Mouse (Mus musculus) cerebellum, adult 11 months (tissue): ENCODE measurements around the gene Szt2.

Source experiments
- DNase-seq: peaks from one replicate; pipeline ENCODE4 v3.0.0; 2022

Szt2 gene

GRCm38 (mm10) chr4:118410871-118411270 is 1.8 kb upstream of the Szt2 start:
- no peak for DNase-seq

DNA sequence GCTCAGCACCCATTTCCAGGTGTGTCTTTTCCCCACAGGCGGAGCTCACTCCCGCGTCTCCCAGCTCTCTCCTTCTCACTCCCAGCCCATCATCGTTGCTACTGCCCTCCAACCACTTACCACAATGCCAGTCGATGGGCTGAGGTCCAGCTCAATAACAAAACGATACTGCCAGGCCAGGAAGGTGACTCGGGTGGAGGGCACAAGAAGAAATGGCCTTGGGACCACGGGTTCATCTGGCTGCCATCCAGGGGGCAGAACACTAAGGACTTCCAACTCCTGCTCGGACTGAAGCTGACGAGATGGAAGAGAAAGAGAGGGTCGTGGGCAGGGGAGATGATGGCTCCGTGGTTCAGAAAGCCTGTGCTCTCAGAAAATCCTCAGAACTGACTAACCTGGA is 6.4 kb downstream of the Szt2 start:
- DNase-seq: no peak

GRCm38 (mm10) chr4:118401918-118402317 is 7.2 kb downstream of the Szt2 start:
- no peak for DNase-seq

DNA sequence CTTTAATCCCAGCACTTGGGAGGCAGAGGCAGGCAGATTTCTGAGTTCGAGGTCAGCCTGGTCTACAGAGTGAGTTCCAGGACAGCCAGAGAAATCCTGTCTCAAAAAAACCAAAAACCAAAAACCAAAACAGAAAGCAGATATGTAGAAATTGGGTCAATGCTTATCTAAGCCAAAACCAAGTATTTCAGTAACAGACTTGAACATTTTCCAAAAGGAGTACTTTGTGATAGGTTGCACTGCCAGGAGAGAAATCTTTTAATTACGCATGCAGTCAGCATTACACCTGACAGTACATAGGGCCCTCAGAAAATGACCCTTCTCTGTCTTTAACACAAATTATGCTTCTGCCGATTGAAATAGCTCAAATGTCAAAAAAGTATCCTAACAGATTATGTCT is 7.7 kb downstream of the Szt2 start:
- DNase-seq: no peak

GRCm38 (mm10) chr4:118398400-118398799 is 10.7 kb downstream of the Szt2 start:
- no peak for DNase-seq

DNA sequence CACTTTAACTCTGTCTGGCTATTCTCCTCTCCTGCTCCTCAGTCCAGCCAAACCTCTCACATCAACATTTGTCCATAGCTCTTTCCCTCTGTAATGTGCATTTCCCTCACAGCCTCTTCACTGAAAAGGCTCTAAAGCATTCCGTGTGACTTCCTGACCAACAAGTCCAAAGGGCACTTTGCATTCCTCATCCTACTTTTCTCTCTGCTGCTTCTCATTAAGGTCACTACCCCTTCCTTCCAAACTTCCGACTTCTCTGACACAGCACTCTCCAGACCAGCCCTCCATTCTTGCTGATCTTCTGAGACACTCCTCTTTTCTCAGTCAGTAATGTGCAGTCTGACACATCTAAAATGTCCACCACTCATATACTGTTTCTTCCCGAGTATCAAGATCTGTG is 12.6 kb downstream of the Szt2 start:
- no peak for DNase-seq

DNA sequence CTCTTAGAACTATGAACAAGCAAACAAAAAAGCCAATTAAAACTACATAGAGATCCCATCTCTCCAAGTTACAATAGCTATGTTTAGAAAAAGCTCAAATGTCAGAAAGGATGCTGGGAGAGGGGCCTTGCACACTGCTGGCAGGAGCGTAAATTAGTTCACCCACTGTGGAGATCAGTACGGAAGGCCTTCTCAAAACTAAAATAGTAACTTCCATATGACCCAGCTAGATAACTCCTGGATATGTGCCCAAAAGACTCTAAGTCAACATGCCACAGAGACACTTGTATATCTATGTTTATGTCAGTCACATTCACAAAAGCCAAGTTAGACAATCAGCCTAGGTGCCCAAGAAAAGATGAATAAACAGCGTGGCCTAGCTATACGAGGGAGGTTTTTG is 13.8 kb downstream of the Szt2 start:
- no peak for DNase-seq

DNA sequence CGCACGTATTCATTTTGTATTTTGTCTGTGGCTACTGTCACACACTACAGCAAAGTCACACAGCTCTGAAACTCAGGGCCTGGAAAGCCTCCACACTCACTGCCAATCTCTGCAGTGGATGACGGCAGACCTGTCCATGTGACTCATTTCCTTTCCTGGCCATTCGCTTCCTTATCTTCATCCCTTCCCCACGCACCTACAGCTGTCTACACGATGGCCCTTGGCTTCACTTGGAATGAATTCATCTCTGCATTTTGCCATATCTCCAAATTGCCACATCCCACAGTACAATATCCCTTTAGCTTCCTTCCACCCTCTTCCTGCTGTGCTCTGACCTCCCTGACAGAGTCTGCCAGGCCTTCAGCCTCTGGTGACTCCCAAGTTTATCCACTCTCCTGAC is 14.6 kb downstream of the Szt2 start:
- DNase-seq: no peak

GRCm38 (mm10) chr4:118390146-118390545 is 18.9 kb downstream of the Szt2 start:
- no peak for DNase-seq

DNA sequence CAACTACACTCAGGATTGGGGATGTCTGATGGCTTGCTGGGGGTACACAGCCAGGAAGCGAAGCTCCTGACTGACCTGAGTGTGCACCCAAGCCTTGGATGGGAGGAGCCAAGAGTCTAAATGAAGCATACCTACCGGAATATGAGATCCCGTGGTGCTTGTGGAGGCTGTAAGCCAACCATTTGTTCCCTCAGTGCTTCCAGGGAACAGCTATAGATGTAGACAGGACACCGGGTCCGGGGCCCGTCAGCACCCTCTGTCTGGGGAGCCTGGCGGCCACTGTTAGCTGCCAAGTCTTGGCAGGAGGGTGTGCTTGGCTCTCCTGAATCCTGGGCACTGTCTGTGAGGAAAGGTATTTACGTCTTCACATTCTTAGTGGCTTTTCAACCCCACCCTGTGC is 21.8 kb downstream of the Szt2 start:
- no peak for DNase-seq

- DNase-seq: no peak
Observed at GRCm38 (mm10) chr4:118383271-118383670, 25.8 kb downstream of the Szt2 start.

- no peak for DNase-seq
Observed at GRCm38 (mm10) chr4:118375999-118376398, 33.1 kb downstream of the Szt2 start.

DNA sequence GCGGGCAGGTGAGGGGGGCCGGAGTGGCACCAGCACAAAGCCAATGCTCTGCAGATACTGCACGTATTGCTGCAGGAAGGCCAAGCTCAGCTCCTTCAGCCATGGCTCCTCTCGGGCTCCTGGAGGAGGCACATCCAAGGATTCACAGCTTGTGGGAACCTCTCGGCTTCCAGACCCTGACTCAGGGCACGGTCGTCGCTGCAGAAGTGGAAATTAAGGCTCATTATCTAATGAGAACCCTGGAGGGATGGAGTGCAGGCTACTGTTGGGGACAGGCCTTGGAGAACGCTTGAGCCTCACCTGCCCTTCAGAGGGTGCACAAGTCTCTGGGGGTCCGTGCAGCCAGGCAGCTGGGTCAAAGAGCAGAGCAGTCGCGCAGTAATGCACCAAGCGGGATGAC is 37.3 kb downstream of the Szt2 start:
- DNase-seq: no peak

DNA sequence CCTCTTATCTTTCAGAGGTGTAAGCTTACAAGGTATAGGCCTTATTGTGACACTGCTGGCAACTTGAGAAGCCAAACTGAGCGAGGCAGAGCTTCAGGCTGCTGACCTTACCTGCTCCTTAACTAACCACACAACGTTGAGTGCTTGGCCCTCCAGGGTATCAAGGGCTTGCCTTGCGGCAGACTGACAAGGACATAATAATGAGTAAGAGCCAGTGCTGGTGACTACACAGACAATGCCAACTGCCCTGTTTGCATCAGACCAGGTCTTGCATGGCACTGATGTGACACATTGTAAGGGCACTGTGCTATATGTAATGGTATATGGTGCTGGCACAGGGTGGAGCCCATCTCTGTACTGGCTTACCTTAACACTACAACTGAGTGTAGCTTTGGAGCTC is 40.5 kb downstream of the Szt2 start:
- no peak for DNase-seq

GRCm38 (mm10) chr4:118367551-118367950 is 41.5 kb downstream of the Szt2 start:
- no peak for DNase-seq

GRCm38 (mm10) chr4:118365991-118366390 is 43.1 kb downstream of the Szt2 start:
- DNase-seq: no peak

DNA sequence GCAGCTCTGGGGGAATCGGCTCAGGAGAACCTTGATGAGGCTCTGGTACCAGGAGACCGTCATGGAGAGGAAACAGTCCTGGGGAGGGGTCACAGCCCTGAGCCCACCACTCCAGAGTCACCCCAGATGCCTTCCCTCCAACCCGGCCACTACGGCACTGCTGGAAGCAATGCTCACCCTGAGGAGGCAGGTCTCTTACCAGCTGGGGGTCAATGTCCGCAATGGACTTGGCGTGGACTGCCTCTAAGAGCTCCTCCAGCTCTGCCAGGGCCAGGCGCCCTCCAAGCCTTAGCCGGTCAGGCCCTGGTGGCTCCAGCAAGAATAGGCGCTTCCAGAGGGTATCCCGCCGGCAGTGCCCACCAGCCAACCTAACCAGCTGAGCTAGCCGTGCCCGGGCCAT is 44.4 kb downstream of the Szt2 start:
- DNase-seq: no peak

DNA sequence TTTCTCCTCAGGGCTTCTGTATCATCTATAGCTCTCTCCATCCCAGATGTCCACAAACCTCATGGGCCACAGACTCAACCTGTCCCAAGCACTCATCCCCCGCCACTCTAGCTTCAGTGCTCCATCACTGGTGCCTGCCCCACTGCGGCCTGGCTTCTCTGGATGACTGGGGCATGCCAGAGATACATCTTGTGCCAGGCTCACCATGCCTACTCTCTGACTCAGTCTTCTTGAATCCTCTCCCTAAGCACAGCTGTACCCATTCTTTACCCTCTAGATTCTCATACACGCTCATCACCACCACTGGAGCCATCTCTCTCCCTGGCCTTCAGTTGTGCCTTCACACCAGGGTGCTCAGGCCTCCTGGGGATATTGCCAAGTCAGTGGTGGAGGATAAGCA is 45.1 kb downstream of the Szt2 start:
- no peak for DNase-seq

DNA sequence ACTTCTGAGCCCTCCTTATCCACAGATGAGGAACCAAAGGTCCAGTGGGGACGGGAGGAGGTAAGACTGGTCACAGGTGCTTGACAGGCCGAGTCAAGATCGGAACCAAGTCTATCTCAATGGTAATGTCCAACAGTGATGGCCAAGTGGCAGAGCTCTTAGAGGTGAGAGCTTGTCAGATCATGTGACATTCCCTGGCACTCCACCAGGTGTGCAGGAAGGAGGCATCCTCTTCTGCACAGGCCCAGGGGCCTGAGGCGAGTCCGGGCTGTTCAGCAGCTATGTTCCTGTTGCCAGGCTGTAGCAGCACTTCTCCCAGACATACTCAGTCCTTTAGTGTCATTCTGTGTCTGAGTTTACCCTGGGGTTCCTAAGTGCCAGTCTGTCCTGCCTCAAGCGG is 46.2 kb downstream of the Szt2 start:
- DNase-seq: no peak

DNA sequence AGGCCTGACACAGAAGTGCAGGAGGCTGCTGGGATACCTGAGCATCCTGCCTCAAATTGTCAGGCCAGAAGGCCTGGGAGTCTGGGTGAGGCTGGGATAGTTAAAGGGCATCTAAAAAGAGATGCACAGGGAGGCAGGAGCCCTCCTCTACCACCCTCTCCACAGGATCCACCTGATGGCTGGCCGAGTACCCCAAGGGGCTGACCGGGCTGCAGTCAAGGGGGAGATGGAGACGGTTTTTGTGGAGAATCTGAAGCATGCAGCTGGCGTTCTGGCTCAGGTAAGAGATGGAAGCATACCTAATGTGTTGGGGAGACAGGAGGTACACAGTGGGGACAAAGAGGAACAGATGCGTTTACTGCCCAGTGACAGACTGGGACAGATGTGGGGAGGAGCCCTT is 47.6 kb downstream of the Szt2 start:
- DNase-seq: no peak

DNA sequence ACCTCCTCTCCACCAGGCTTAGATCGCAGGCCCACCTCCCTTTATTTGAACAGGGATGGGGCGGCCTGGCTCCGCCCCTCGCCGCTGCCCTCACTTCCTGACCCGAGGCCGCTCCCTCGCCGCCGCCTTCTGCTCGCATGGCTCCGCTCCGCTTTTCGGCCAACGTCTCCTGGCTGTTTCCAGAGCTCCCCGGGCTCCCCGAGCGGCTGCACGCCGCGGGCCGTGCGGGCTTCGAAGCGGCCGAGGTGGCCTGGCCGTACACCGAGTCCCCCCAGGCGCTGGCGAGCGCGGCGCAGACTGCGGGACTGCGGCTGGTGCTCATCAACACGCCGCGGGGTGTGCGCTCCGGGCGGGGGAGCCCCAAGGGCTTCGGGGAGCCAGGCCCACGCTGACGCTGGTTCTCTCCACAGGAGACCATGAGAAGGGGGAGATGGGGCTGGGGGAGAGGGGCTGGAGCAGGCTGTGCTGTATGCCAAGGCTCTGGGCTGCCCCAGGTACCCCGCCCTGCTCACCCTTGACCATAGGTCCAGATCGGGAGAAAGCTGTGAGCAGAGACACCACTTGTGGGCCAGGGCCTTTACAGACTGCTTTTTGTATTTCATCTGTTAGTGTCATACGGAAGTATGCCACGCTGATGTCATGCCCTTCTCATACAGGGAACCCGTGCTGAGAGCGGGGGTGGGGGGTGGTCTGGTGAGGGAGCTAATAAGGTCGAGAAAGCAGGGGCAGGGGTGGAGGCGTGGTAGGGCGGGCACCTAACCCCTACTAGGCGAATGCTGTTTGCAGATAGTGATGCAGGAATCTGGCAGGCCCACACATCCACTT is 49.0 kb downstream of the Szt2 start:
- DNase-seq: peak; percentile 73

DNA sequence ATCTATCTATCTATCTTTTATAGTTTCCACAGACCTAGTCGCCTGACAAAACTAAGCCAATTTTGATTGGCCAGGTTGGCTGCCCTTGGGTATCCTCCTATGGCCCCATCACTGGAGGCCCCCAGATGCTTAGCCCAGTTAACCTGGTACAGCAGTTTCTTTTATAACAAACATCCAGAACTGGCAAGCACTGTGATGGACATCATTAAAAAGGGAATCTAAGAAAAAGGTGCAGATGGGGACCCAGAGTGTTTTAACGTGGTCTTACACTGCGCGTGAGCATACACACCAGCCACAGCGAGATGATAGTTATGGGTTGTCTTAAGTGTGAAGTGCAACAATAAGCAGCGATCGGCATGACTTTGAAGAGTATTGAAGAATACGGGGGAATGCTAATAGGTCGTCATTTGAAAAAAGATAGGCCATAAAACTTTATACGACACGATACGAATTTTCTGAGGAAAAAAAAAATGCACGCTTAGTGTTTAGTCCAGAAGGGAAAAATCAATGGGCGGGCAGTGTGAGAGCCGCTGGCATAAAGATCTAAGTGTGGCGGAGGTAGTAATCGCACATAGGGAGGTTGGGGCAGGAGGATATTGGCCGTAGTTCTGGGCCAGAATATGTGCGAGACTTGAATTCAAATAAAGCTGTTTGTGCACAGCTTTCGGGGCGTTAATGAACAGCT is 49.7 kb downstream of the Szt2 start:
- no peak for DNase-seq

DNA sequence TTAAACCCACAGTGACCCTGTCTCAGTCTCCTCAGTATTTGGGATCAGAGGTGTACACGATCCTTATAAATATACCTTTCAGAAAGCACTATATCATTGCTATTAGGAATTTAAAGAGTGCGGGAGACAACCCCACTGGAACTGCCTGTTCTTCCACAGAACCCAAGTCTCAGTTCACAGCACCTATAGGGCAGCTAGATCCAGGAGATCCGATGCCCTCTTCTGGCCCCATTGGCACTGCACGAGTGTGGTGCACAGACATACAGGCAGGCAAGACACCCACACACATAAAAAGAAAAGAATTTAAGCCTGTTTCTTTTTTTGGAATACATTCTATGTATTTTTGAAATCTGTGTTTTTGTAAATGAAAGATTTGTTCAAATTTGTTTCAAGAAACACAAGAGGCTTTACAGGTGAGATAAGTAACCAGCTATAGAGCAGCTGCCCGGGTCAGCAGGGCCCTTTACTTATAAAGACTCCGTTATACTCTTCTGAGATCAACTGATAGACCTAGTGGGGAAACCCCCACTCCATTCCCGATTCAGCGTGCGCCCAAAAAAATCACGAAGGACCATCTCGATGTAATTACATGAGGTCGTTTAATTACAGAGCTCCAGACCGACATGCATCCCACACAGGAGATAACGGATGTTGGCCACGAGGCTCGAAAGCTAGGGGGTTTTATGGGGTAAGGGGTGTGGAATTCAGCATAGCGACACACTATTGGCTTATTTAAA is 50.7 kb downstream of the Szt2 start:
- no peak for DNase-seq

DNA sequence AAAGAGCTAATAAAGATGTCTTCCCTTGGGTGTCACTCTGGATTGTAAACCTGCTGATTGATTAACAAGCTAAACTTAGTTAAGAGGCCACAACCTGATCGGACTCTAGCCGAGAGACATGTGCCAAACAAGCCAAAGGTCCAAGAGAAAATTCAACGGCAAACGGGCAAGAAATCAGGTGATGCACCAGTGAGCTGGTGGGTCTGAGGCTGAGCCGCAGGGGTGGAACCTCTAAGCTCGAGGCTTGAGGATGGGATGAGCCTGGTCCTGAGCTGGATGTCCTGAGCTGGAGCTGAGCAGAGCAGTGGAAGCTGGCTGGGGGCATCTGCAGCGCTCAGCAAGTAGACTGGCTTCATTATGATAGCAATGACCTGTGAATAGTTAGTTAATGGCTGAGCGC is 51.6 kb downstream of the Szt2 start:
- no peak for DNase-seq
